Mouse (Mus musculus) layer of hippocampus, adult 2 months (tissue): ENCODE results near the gene Nppc. TPM values are rescaled to one million over a fixed set of nuclear protein-coding genes. Genes with fewer than 3 reads are reported as not detected.

Experiments
- DNase-seq, 2 experiments: peaks; one replicate each; pipeline ENCODE4 v3.0.0; 2022; ENCODE audit warnings: low spot score in 2 of 2
- H3K27ac ChIP-seq: fragments of 200-600 bp; 2 replicates; pipeline ENCODE4 v1.8.1; 2022
- H3K4me3 ChIP-seq: fragments of 200-600 bp; 2 replicates; pipeline ENCODE4 v1.8.1; 2022; ENCODE audit warnings: mild to moderate bottlenecking
- CTCF ChIP-seq: fragments of 200-600 bp; conservative IDR thresholded peaks from 2 replicates; pipeline ENCODE4 v1.8.1; 2022; ENCODE audit warnings: antibody characterized with exemption, mild to moderate bottlenecking, moderate library complexity
- microRNA-seq, 2 experiments: library from miRNA; unstranded; fragments of <30 nt; microRNA quantifications; one replicate each; pipeline ENCODE4 v1.2.0; 2021
- total RNA-seq, 2 experiments: library from RNA; stranded (reverse); gene quantifications; 2 replicates each; pipeline ENCODE4 v1.2.3; 2021

The Nppc gene
- total RNA-seq, 2 experiments from 2014 or later, result 6.4 to 8.3 TPM

GRCm38 (mm10) chr1:86634751-86635359, 35.5 kb downstream of the Nppc start:
- Histone ChIP-seq H3K4me3 (no peak overlapping the region), H3K27ac (no peak overlapping the region)
- no peak for DNase-seq
- TF ChIP-seq CTCF, result no peak

DNA sequence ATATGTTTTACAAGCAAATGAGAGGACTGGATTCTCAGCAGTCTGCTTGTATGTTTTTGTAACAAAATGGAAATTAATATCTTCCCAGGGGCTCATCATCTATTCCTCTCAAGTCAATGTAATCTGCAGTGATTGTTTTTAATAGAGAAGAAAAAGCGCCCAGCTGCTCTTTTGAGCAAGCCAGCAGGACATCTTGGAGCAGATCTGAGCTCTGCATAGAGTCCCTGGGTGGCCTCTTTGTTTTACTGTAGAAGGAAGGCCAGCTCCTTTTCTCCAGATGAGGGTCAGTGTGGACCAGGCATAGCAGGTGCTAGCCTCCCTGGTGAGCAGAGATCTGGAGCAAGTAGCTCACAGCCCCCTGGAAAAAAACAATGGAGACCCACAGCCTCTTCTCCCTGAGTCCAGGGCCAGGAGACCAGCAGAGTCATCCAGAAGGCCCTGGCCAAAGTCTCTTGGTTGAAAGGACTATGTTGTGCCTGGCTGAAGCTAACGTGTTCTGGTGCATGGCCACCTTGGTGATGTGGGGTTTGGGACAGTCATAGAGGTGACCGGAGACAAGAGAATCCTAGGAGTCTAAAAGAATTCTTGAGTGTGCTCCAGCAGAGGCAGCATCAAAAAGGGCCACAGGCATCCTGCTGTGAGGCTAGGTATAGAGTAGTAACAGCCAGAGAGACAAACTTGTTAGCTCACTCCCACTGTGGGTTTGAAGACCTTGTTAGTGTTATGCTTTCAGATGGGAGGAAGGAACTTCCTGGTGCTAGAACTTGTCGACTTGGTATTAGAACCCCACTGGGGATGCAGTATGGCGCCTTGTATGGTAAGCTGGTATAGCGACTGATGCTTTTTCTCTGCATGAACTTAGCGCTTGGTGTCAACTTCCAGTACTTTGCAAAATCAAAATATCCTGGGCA, 36.3 kb downstream of the Nppc start:
- H3K27ac ChIP-seq, result 0 out of 2 replicates have a peak overlapping the region, but pooled peaks have one; percentile 29
- no peak for TF ChIP-seq CTCF
- no peak for DNase-seq
- no peak overlapping the region for H3K4me3 ChIP-seq

GRCm38 (mm10) chr1:86633434-86633833, 36.9 kb downstream of the Nppc start:
- no peak overlapping the region for H3K4me3 ChIP-seq
- no peak for TF ChIP-seq CTCF
- DNase-seq, result no peak
- H3K27ac ChIP-seq, result no peak overlapping the region

GRCm38 (mm10) chr1:86632732-86633380, 37.5 kb downstream of the Nppc start:
- no peak overlapping the region for H3K27ac ChIP-seq

GRCm38 (mm10) chr1:86630527-86630926, 39.8 kb downstream of the Nppc start:
- Histone ChIP-seq H3K27ac (no peak overlapping the region), H3K4me3 (no peak overlapping the region)
- no peak for DNase-seq
- TF ChIP-seq CTCF, result no peak

More at GRCm38 (mm10) chr1:86632732-86633380, 37.5 kb downstream of the Nppc start:
- DNase-seq, result no peak
- no peak overlapping the region for H3K4me3 ChIP-seq
- TF ChIP-seq CTCF, result no peak

- no peak for TF ChIP-seq CTCF
- Histone ChIP-seq H3K4me3 (no peak overlapping the region), H3K27ac (no peak overlapping the region)
- no peak for DNase-seq
These were observed 40.4 kb downstream of the Nppc start for GRCm38 (mm10) chr1:86629936-86630335.

DNA sequence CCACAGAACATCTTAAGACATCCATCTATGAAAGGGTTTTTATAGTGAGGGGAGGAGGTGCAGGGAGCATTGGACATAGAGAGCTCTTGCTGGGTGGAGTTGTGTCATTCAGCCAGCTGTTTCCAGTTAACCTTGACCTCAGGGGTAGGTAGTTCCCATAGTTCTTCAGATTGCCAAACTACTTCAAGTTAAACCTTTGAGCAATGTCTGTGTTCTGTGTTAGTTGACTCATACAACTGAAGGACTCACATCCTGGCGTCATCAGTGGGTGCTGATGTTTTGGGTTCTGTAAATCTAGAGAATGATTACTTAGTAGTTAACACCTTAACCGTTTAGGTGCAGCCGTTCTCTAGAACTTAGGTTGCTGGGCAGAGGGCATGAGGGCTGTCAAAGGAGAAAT, 42.1 kb downstream of the Nppc start:
- no peak overlapping the region for H3K4me3 ChIP-seq
- no peak for DNase-seq
- H3K27ac ChIP-seq, result no peak overlapping the region
- no peak for TF ChIP-seq CTCF

DNA sequence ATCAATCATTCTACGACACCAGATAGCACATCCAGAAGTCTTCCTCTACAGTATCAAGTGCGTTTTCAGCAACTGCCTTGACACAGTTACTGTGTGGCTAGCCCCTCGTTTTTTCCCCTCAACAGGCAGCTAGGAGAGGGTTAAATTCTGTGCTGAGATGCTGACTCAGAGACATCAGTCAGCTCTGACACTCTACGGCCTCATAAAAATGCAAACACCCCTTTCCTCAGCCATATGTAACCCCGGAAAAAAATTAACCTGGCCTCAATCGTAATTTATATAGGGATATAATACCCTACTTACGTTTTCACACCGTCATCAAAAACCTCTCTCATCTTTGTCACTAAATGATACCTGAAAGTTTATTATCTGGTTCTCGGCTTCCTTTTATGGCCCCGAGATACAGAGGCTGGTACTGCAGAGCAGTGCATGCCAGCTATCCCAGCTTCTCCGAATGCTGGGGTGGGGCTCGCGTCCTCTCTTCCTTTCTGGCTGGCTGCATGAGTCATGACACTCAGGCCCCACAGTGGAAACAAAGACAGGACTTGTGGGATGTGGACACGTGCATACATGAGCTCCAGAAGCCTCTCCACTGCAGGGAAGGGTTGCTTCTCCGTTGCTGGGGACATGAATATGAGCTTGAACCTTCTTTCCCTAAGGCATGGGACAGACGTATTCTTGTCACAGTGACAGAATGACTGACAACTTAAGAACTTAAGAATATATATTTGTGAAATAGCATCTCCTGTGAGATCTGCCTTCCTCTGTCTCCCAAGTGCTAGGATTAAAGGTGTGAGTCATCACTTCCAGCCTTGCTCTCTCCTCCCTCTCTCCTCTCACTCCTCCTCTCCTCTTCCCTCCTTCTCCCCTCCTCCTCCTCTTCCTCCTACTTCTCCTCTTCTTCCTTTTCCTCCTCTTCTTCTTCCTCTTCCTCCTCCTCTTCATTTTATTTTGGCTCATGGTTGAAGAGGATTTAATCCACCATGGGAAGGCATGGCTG, 47.1 kb downstream of the Nppc start:
- TF ChIP-seq CTCF, result no peak
- Histone ChIP-seq H3K4me3 (no peak overlapping the region), H3K27ac (no peak overlapping the region)
- no peak for DNase-seq

DNA sequence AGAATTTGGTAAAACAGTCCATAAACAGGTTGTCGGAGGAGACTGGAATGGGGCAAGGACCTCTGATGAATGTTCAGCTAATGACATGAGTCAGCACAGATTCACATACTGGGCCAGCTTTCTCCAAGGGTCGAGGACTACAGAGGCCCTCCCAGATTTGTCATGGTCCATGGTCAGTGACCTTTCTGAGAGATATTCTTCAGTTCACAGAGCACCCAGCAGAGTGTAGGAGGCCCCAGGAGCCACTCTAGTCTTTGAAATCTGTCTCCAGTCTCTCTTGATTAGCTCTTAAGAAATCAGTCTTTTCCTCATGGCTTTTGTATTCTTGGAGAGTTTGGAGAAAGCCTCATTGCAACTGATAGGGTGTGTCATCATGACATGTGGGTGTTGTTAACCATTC, 48.1 kb downstream of the Nppc start:
- DNase-seq, result no peak
- no peak overlapping the region for H3K27ac ChIP-seq
- TF ChIP-seq CTCF, result no peak
- H3K4me3 ChIP-seq, result no peak overlapping the region

GRCm38 (mm10) chr1:86618454-86619125, 51.8 kb downstream of the Nppc start:
- DNase-seq, result peak; percentile 68 to 87
- Histone ChIP-seq H3K4me3 (no peak overlapping the region), H3K27ac (no peak overlapping the region)
- peak; percentile 96 for TF ChIP-seq CTCF

Small RNA genes within 50 kb of the gene (microRNA-seq; reads per million reads assigned to microRNA genes)
- gene Gm22955, result 0 reads per million in 2 experiments

Other genes with a start within 250 kb of the Nppc start
- gene Nmur1, start 244.3 kb downstream of the Nppc start, total RNA-seq, result not detected
- gene Tex44, start 244.2 kb downstream of the Nppc start, total RNA-seq, result not detected
- gene Ptma, start 143.8 kb downstream of the Nppc start, total RNA-seq, result 100 to 1,000 TPM; 478 to 491 TPM
- 10 to 100 TPM; 49.0 to 54.7 TPM for gene Pde6d, start 87.9 kb downstream of the Nppc start, total RNA-seq
- gene Cops7b, start 87.7 kb downstream of the Nppc start, total RNA-seq, result 10 to 100 TPM; 19.5 to 20.6 TPM
- gene Dis3l2, start 33.2 kb upstream of the Nppc start, total RNA-seq, result 10 to 100 TPM; 26.6 to 26.9 TPM